Mouse (Mus musculus): ENCODE measurements at regions not wholly inside any gene's neighbourhood (a gene's known extent, or its start where the extent isn't known, plus 50 kb on each side); places are given as distances from the start of the nearest gene placed in this dataset.
"Not testable (repeated sequence)": the region's sequence is repeated elsewhere in the genome, so short reads cannot be mapped to it uniquely, and the experiment has no call there.

- ATAC-seq (ENCODE audit: insufficient read depth) (no peak), DNase-seq (no peak)
- Histone ChIP-seq H3K4me3 (ENCODE audit: low read depth, low read length) (no peak overlapping the region), H3K9ac (no peak overlapping the region), H3K27ac (ENCODE audit: low read depth) (no peak overlapping the region), H3K36me3 (ENCODE audit: insufficient read depth) (no peaks in the 10 kb centered on the region), H3K9me3 (ENCODE audit: low read depth, low read length) (no peaks in the 10 kb centered on the region), H3K4me2 (no peak overlapping the region), H3K4me1 (ENCODE audit: insufficient read depth) (no peaks in the 10 kb centered on the region), H3K27me3 (ENCODE audit: insufficient read depth, low read length) (no peaks in the 10 kb centered on the region)
- WGBS, result 47% methylated on average over 4 of the region's 4 CpGs
- no peak for TF ChIP-seq CTCF (IDR thresholded peaks at IDR 0.05; ENCODE audit: low read depth)
These were observed 536.5 kb downstream of the Bckdhb start for GRCm38 (mm10) chr9:84461441-84461840.

DNA sequence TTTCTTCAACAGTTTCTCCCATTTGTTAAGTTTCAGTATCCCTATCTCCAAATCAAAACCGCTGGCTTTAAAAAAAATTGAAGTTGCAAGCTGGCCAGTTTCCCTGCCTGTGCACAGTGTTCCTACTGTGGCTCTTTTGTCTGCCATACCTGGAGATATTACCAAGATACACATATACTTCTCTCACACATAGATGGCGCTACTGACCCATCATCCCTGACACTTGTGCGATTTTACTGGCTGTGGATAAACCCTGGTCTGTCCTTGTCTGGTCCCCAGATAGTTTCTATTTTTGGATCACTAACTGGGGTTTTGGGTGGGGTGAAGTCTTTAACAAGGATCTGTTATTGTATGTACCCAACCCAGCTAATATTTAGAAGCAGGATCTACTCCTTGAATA lies 541.8 kb downstream of the Bckdhb start:
- 7% methylated on average over 3 of the region's 3 CpGs for WGBS
- Histone ChIP-seq H3K9ac (no peak overlapping the region), H3K36me3 (ENCODE audit: insufficient read depth) (no peaks in the 10 kb centered on the region), H3K4me3 (ENCODE audit: low read depth, low read length) (no peak overlapping the region), H3K27ac (ENCODE audit: low read depth) (no peak overlapping the region), H3K27me3 (ENCODE audit: insufficient read depth, low read length) (no peaks in the 10 kb centered on the region), H3K4me2 (no peak overlapping the region), H3K4me1 (ENCODE audit: insufficient read depth) (no peaks in the 10 kb centered on the region), H3K9me3 (ENCODE audit: low read depth, low read length) (no peaks in the 10 kb centered on the region)
- peak; percentile 69 for TF ChIP-seq CTCF (IDR thresholded peaks at IDR 0.05; ENCODE audit: low read depth)
- peak; percentile 79 for DNase-seq
- peak; percentile 52; the same call in 1 of the 2 replicates for ATAC-seq (ENCODE audit: insufficient read depth)

DNA sequence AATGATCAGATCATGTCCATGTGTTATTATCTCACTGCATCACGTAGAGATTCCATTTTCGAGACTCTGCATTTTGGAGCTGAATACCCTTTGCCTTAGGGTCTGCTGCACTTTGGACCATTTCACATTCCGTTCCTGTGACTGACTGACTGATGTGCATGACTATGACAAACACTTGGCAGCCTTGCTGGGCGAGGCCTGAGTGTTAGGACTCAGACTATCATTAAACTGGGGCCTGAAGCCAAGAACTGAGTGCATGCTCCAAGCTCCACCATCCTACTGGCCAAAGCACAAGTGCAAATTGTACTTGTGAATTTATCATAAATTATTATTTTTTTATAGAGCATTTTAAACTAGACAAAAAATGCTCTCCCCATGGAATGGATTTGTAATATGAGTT lies 547.8 kb downstream of the Bckdhb start:
- Histone ChIP-seq H3K36me3 (ENCODE audit: insufficient read depth) (no peaks in the 10 kb centered on the region), H3K4me2 (no peak overlapping the region), H3K4me1 (ENCODE audit: insufficient read depth) (no peaks in the 10 kb centered on the region), H3K4me3 (ENCODE audit: low read depth, low read length) (no peak overlapping the region), H3K9ac (no peak overlapping the region), H3K27ac (ENCODE audit: low read depth) (no peak overlapping the region), H3K9me3 (ENCODE audit: low read depth, low read length) (no peaks in the 10 kb centered on the region), H3K27me3 (ENCODE audit: insufficient read depth, low read length) (no peaks in the 10 kb centered on the region)
- TF ChIP-seq CTCF (IDR thresholded peaks at IDR 0.05; ENCODE audit: low read depth), result no peak
- WGBS, result 66% methylated on average over 4 of the region's 4 CpGs
- DNase-seq (no peak), ATAC-seq (ENCODE audit: insufficient read depth) (no peak)

DNA sequence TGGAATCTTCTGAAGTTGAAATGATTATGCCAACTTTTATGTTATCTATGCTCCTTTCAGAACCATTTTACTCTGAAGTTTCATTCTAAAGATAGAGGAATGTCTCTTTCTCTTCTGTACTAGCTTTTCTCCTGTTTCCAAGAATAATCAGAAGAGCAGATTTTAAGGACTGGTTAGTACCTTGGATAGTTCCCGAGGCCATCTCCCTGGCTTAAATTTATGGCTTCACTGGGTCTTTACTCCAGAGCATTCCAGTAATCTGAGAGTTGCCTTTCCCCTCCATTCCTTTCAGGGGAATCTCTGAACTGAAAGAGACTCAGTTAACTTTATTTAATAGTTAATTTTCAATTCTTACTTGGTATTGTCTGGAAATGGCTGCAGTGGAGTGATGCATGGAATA lies 551.0 kb downstream of the Bckdhb start:
- Histone ChIP-seq H3K9ac (no peak overlapping the region), H3K36me3 (ENCODE audit: insufficient read depth) (no peaks in the 10 kb centered on the region), H3K4me2 (no peak overlapping the region), H3K9me3 (ENCODE audit: low read depth, low read length) (no peaks in the 10 kb centered on the region), H3K4me3 (ENCODE audit: low read depth, low read length) (no peak overlapping the region), H3K4me1 (ENCODE audit: insufficient read depth) (no peaks in the 10 kb centered on the region), H3K27me3 (ENCODE audit: insufficient read depth, low read length) (no peaks in the 10 kb centered on the region), H3K27ac (ENCODE audit: low read depth) (no peak overlapping the region)
- 40% methylated on average over 1 of the region's 1 CpGs for WGBS
- TF ChIP-seq CTCF (IDR thresholded peaks at IDR 0.05; ENCODE audit: low read depth), result no peak
- DNase-seq, result peak; percentile 52
- no peak for ATAC-seq (ENCODE audit: insufficient read depth)

DNA sequence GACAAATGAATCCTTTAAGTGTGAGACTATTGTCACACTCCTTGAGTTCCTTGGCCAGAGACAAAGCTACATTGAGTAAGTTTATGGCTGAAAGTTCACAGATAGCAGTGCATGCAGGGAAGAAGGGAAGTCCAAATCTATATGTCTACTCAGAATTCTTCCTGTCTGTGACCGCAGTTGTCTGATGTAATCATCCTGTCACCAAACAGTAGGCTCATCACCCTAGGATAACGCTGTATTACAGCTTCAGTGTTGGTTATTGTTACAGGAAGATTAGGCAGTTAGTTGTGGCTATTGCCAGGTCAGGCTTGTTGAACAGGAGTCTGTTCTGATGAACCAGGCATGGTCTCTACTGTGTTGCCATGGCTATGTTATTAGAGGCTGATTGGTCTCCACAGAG lies 574.6 kb downstream of the Bckdhb start:
- no peak for ATAC-seq (ENCODE audit: insufficient read depth)

DNA sequence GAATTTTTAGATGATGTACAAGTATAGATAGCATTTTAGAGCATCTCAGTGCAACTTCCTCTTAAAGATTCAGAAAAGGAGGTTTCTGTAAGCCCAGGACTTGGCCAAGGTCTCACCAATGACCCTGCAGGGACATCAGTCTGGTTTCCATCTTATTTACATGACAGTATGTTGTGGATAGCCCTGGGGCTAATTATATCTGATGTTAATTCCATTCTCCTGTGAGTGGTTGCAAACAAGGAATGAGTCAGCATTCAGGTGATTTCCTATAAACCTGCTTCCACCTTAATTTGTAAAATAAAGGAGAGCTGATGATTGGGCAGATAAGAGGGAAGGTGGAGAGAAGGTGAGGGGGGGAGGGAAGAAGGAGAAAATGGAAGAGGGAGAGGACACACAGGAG lies 578.0 kb downstream of the Bckdhb start:
- H3K4me1 ChIP-seq (ENCODE audit: insufficient read depth); ATAC-seq (ENCODE audit: insufficient read depth); H3K27ac ChIP-seq (ENCODE audit: low read depth); H3K27me3 ChIP-seq (ENCODE audit: insufficient read depth, low read length); H3K4me2 ChIP-seq; H3K4me3 ChIP-seq (ENCODE audit: low read depth, low read length); H3K36me3 ChIP-seq (ENCODE audit: insufficient read depth); H3K9me3 ChIP-seq (ENCODE audit: low read depth, low read length); DNase-seq; H3K9ac ChIP-seq: not testable (repeated sequence)

More for the DNA sequence above, 574.6 kb downstream of the Bckdhb start:
- Histone ChIP-seq H3K9ac (no peak overlapping the region), H3K4me3 (ENCODE audit: low read depth, low read length) (no peak overlapping the region), H3K27ac (ENCODE audit: low read depth) (no peak overlapping the region), H3K4me2 (no peak overlapping the region), H3K4me1 (ENCODE audit: insufficient read depth) (no peaks in the 10 kb centered on the region), H3K9me3 (ENCODE audit: low read depth, low read length) (no peaks in the 10 kb centered on the region), H3K27me3 (ENCODE audit: insufficient read depth, low read length) (no peaks in the 10 kb centered on the region), H3K36me3 (ENCODE audit: insufficient read depth) (no peaks in the 10 kb centered on the region)
- 79% methylated on average over 2 of the region's 2 CpGs for WGBS
- DNase-seq, result no peak
- TF ChIP-seq CTCF (IDR thresholded peaks at IDR 0.05; ENCODE audit: low read depth), result no peak

DNA sequence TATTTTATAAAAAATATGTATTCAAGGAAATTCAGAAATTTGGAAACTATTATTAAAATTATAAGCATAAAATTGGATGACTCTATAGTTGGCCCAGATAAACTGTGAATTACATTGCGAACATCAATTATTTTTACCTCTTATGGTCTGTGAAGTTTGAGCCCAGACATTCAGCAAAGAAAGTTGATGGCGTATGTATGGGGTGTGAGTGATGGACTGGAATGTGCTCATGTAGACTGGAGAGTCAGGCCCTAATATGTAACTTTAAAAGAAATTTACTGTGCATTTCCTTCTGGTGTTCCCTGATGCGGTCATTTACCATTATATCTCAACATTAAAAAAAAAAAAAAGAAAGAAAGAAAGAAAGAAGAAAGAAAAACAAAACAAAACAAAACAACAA lies 592.1 kb downstream of the Bckdhb start:
- DNase-seq, result peak; percentile 82
- no peaks in the 10 kb centered on the region for H3K27me3 ChIP-seq (ENCODE audit: insufficient read depth, low read length)
- no peak for TF ChIP-seq CTCF (IDR thresholded peaks at IDR 0.05; ENCODE audit: low read depth)
- no peak overlapping the region for H3K27ac ChIP-seq (ENCODE audit: low read depth)
- no peak overlapping the region for H3K9ac ChIP-seq
- peak; percentile 76 for ATAC-seq (ENCODE audit: insufficient read depth)
- no peak overlapping the region for H3K4me3 ChIP-seq (ENCODE audit: low read depth, low read length)
- WGBS, result 46% methylated on average over 3 of the region's 3 CpGs
- no peaks in the 10 kb centered on the region for H3K9me3 ChIP-seq (ENCODE audit: low read depth, low read length)
- H3K36me3 ChIP-seq (ENCODE audit: insufficient read depth), result no peaks in the 10 kb centered on the region
- H3K4me2 ChIP-seq, result no peak overlapping the region
- H3K4me1 ChIP-seq (ENCODE audit: insufficient read depth), result no peaks in the 10 kb centered on the region

- Histone ChIP-seq H3K9me3 (ENCODE audit: low read depth, low read length) (no peaks in the 10 kb centered on the region), H3K4me3 (ENCODE audit: low read depth, low read length) (no peak overlapping the region), H3K27me3 (ENCODE audit: insufficient read depth, low read length) (no peaks in the 10 kb centered on the region), H3K4me2 (no peak overlapping the region), H3K9ac (no peak overlapping the region), H3K36me3 (ENCODE audit: insufficient read depth) (no peaks in the 10 kb centered on the region), H3K4me1 (ENCODE audit: insufficient read depth) (no peaks in the 10 kb centered on the region), H3K27ac (ENCODE audit: low read depth) (no peak overlapping the region)
- DNase-seq (no peak), ATAC-seq (ENCODE audit: insufficient read depth) (no peak)
- TF ChIP-seq CTCF (IDR thresholded peaks at IDR 0.05; ENCODE audit: low read depth), result no peak
- 66% methylated on average over 2 of the region's 2 CpGs for WGBS
These were observed 620.5 kb downstream of the Bckdhb start for GRCm38 (mm10) chr9:84545431-84545830.
